Mouse (Mus musculus) gastrocnemius, adult 8-10 months (tissue): Measurements from ENCODE around the gene Slc4a7. TPM values are rescaled to one million over a fixed set of nuclear protein-coding genes. Genes with fewer than 3 reads are reported as not detected.

Experiments
- DNase-seq, 2 experiments: peaks; one replicate each; pipeline ENCODE4 v3.0.0; 2022; ENCODE audit warnings: low spot score in 2 of 2
- total RNA-seq, 4 experiments: library from RNA; stranded (reverse); gene quantifications; 2 replicates each; pipeline ENCODE4 v1.2.4; 2022

Gene Slc4a7
- total RNA-seq: 1 to 10 TPM; 6.9 to 9.8 (median 7.4) TPM

GRCm38 (mm10) chr14:14701710-14702329 lies at the start of gene Slc4a7:
Gene Slc4a7, plus strand, starts transcription at chr14:14702279.
- DNase-seq: no peak

GRCm38 (mm10) chr14:14670597-14670996 lies 31.5 kb upstream of the Slc4a7 start:
- no peak for DNase-seq

- DNase-seq: no peak
These were observed 20.5 kb upstream of the Slc4a7 start for GRCm38 (mm10) chr14:14681611-14682010.

- no peak for DNase-seq
These were observed 17.3 kb upstream of the Slc4a7 start for GRCm38 (mm10) chr14:14684771-14685170.

- DNase-seq: no peak
These were observed 16.0 kb upstream of the Slc4a7 start for GRCm38 (mm10) chr14:14686101-14686551.

GRCm38 (mm10) chr14:14687258-14687890 lies 14.7 kb upstream of the Slc4a7 start:
- DNase-seq: no peak

GRCm38 (mm10) chr14:14702399-14703345 lies 593 bp downstream of the Slc4a7 start:
- DNase-seq: peak; percentile 79 to 84

- DNase-seq: peak; percentile 11 to 30
These were observed 1.3 kb downstream of the Slc4a7 start for GRCm38 (mm10) chr14:14703346-14703871.

GRCm38 (mm10) chr14:14704651-14705050 lies 2.6 kb downstream of the Slc4a7 start:
- no peak for DNase-seq

GRCm38 (mm10) chr14:14705126-14705525 lies 3.0 kb downstream of the Slc4a7 start:
- DNase-seq: no peak

GRCm38 (mm10) chr14:14706381-14706780 lies 4.3 kb downstream of the Slc4a7 start:
- no peak for DNase-seq

GRCm38 (mm10) chr14:14707061-14707460 lies 5.0 kb downstream of the Slc4a7 start:
- DNase-seq: no peak

GRCm38 (mm10) chr14:14709021-14709420 lies 6.9 kb downstream of the Slc4a7 start:
- DNase-seq: no peak

- no peak for DNase-seq
These were observed 12.1 kb downstream of the Slc4a7 start for GRCm38 (mm10) chr14:14714130-14714529.

- no peak for DNase-seq
These were observed 13.7 kb downstream of the Slc4a7 start for GRCm38 (mm10) chr14:14715794-14716193.

GRCm38 (mm10) chr14:14716843-14717242 lies 14.8 kb downstream of the Slc4a7 start:
- no peak for DNase-seq

GRCm38 (mm10) chr14:14718556-14718955 lies 16.5 kb downstream of the Slc4a7 start:
- DNase-seq: no peak

- no peak for DNase-seq
These were observed 79.1 kb downstream of the Slc4a7 start for GRCm38 (mm10) chr14:14781169-14781568.

GRCm38 (mm10) chr14:14784223-14784622 lies 82.1 kb downstream of the Slc4a7 start:
- no peak for DNase-seq

- DNase-seq: no peak
These were observed 84.9 kb downstream of the Slc4a7 start for GRCm38 (mm10) chr14:14786979-14787378.

GRCm38 (mm10) chr14:14789840-14790470 lies 87.9 kb downstream of the Slc4a7 start:
- no peak for DNase-seq
